Mouse (Mus musculus) heart, embryonic 16.5 days (tissue): ENCODE measurements around the gene Slc22a3. TPM values are rescaled to one million over a fixed set of nuclear protein-coding genes. Genes with fewer than 3 reads are reported as not detected.

Experiments used
- ATAC-seq: fragments of 200-750 bp; cut with Nextera tagmentation; replicated peaks from 2 replicates; pipeline ENCODE4 v1.8.0; 2017; ENCODE audit warnings: moderate number of reproducible peaks; ENCODE audit not compliant: insufficient read depth, low FRiP score; ENCODE audit errors: extremely low read depth
- H3K27ac ChIP-seq: fragments of 300-500 bp; sonication (generic); 2 replicates; pipeline ENCODE4 v1.5.1; 2014; ENCODE audit warnings: mild to moderate bottlenecking, low read length, control low read depth, moderate library complexity
- H3K27me3 ChIP-seq: fragments of 300-500 bp; sonication (generic); 2 replicates; pipeline ENCODE4 v1.6.1; 2014; ENCODE audit warnings: low read length, mixed read lengths; ENCODE audit not compliant: control insufficient read depth, insufficient read depth
- H3K36me3 ChIP-seq: fragments of 300-500 bp; sonication (generic); 2 replicates; pipeline ENCODE4 v1.6.1; 2014; ENCODE audit not compliant: control insufficient read depth, insufficient read depth
- H3K4me1 ChIP-seq: fragments of 300-500 bp; sonication (generic); 2 replicates; pipeline ENCODE4 v1.6.1; 2014; ENCODE audit warnings: low read length, mixed read lengths; ENCODE audit not compliant: control insufficient read depth, insufficient read depth
- H3K4me2 ChIP-seq: fragments of 300-500 bp; sonication (generic); 2 replicates; pipeline ENCODE4 v1.6.1; 2014; ENCODE audit warnings: low read depth, mild to moderate bottlenecking, control low read depth, low read length
- H3K4me3 ChIP-seq: fragments of 300-500 bp; sonication (generic); 2 replicates; pipeline ENCODE4 v1.5.1; 2014; ENCODE audit warnings: mild to moderate bottlenecking, control low read depth, low read length
- H3K9ac ChIP-seq: fragments of 300-500 bp; sonication (generic); 2 replicates; pipeline ENCODE4 v1.6.1; 2014; ENCODE audit warnings: low read length, control low read depth
- H3K9me3 ChIP-seq: fragments of 300-500 bp; sonication (generic); replicated peaks from 2 replicates; pipeline ENCODE4 v1.6.1; 2016; ENCODE audit warnings: low read length; ENCODE audit not compliant: control insufficient read depth
- WGBS: fragments of 180-500 bp; shearing (Covaris S2); extraction: QIAGEN DNeasy Blood & Tissue Kit; methylation state at CpG from one replicate; pipeline ENCODE4 v1.1.7; 2014; 5-methylcytosine and 5-hydroxymethylcytosine counted together
- polyA plus RNA-seq: library from polyadenylated mRNA; unstranded; fragments of >200 nt; fragmentation: Nextera tagmentation; extraction: Ambion mirVana; gene quantifications from 2 replicates; pipeline ENCODE4 v1.2.1, GENCODE M21; 2015

The Slc22a3 gene
- polyA plus RNA-seq, 1 experiment from 2014 or later = 2.3 TPM

- Histone ChIP-seq H3K27me3 (no peaks in the 10 kb centered on the region), H3K9ac (no peak overlapping the region), H3K27ac (no peak overlapping the region), H3K9me3 (peaks cover 12% of the 10 kb centered on the region), H3K4me1 (no peaks in the 10 kb centered on the region), H3K4me2 (no peak overlapping the region), H3K36me3 (no peaks in the 10 kb centered on the region), H3K4me3 (no peak overlapping the region)
- no peak for ATAC-seq
- WGBS = 63% methylated on average over 7 of the region's 7 CpGs
These were observed 104.1 kb downstream of the Slc22a3 start for GRCm38 (mm10) chr17:12403420-12403819.

- Histone ChIP-seq H3K27ac (no peak overlapping the region), H3K27me3 (no peaks in the 10 kb centered on the region), H3K4me1 (no peaks in the 10 kb centered on the region), H3K9ac (no peak overlapping the region), H3K4me2 (no peak overlapping the region), H3K9me3 (0 out of 2 replicates have a peak, but pooled peaks cover 3% of the 10 kb centered on the region), H3K36me3 (no peaks in the 10 kb centered on the region), H3K4me3 (no peak overlapping the region)
- ATAC-seq = no peak
- WGBS = 87% methylated on average over 9 of the region's 9 CpGs
These were observed 111.3 kb downstream of the Slc22a3 start for GRCm38 (mm10) chr17:12396163-12396677.

- 88% methylated on average over 7 of the region's 7 CpGs for WGBS
- H3K27ac ChIP-seq = no peak overlapping the region
- H3K4me2 ChIP-seq = no peak overlapping the region
- H3K4me3 ChIP-seq = no peak overlapping the region
- H3K9ac ChIP-seq = no peak overlapping the region
- 0 out of 2 replicates have a peak, but pooled peaks cover 2% of the 10 kb centered on the region for H3K27me3 ChIP-seq
- no peaks in the 10 kb centered on the region for H3K4me1 ChIP-seq
- H3K36me3 ChIP-seq = no peaks in the 10 kb centered on the region
- ATAC-seq = no peak
- H3K9me3 ChIP-seq = 0 out of 2 replicates have a peak, but pooled peaks cover 3% of the 10 kb centered on the region
These were observed 119.3 kb downstream of the Slc22a3 start for GRCm38 (mm10) chr17:12388239-12388638.

- H3K9me3 ChIP-seq = 0 out of 2 replicates have a peak, but pooled peaks cover 3% of the 10 kb centered on the region
- H3K9ac ChIP-seq = no peak overlapping the region
- H3K27me3 ChIP-seq = 0 out of 2 replicates have a peak, but pooled peaks cover 2% of the 10 kb centered on the region
- H3K27ac ChIP-seq = no peak overlapping the region
- no peak overlapping the region for H3K4me2 ChIP-seq
- H3K4me1 ChIP-seq = no peaks in the 10 kb centered on the region
- no peaks in the 10 kb centered on the region for H3K36me3 ChIP-seq
- WGBS = 72% methylated on average over 2 of the region's 2 CpGs
- no peak for ATAC-seq
- H3K4me3 ChIP-seq = no peak overlapping the region
These were observed 119.7 kb downstream of the Slc22a3 start for GRCm38 (mm10) chr17:12387781-12388180.

GRCm38 (mm10) chr17:12385049-12385794 is 122.3 kb downstream of the Slc22a3 start:
- Histone ChIP-seq H3K9ac (no peak overlapping the region), H3K4me2 (no peak overlapping the region), H3K27ac (no peak overlapping the region), H3K36me3 (no peaks in the 10 kb centered on the region), H3K9me3 (no peaks in the 10 kb centered on the region), H3K4me1 (no peaks in the 10 kb centered on the region), H3K4me3 (no peak overlapping the region), H3K27me3 (0 out of 2 replicates have a peak, but pooled peaks cover 2% of the 10 kb centered on the region)
- no peak for ATAC-seq
- 67% methylated on average over 8 of the region's 8 CpGs for WGBS

- no peak for ATAC-seq
- H3K4me1 ChIP-seq = no peaks in the 10 kb centered on the region
- no peak overlapping the region for H3K9ac ChIP-seq
- H3K27ac ChIP-seq = no peak overlapping the region
- H3K4me3 ChIP-seq = no peak overlapping the region
- H3K36me3 ChIP-seq = no peaks in the 10 kb centered on the region
- H3K9me3 ChIP-seq = no peaks in the 10 kb centered on the region
- 46% methylated on average over 2 of the region's 2 CpGs for WGBS
- H3K27me3 ChIP-seq = 0 out of 2 replicates have a peak, but pooled peaks cover 2% of the 10 kb centered on the region
- no peak overlapping the region for H3K4me2 ChIP-seq
These were observed 125.0 kb downstream of the Slc22a3 start for GRCm38 (mm10) chr17:12382531-12382930.

GRCm38 (mm10) chr17:12381579-12381978 is 125.9 kb downstream of the Slc22a3 start:
- no peak overlapping the region for H3K4me3 ChIP-seq
- H3K4me2 ChIP-seq = no peak overlapping the region
- H3K9ac ChIP-seq = no peak overlapping the region
- 0 out of 2 replicates have a peak, but pooled peaks cover 2% of the 10 kb centered on the region for H3K27me3 ChIP-seq
- no peaks in the 10 kb centered on the region for H3K4me1 ChIP-seq
- no peaks in the 10 kb centered on the region for H3K9me3 ChIP-seq
- ATAC-seq = no peak
- no peaks in the 10 kb centered on the region for H3K36me3 ChIP-seq
- H3K27ac ChIP-seq = no peak overlapping the region
- WGBS = 65% methylated on average over 2 of the region's 2 CpGs

GRCm38 (mm10) chr17:12380287-12380686 is 127.2 kb downstream of the Slc22a3 start:
- Histone ChIP-seq H3K9me3 (no peaks in the 10 kb centered on the region), H3K4me3 (no peak overlapping the region), H3K36me3 (no peaks in the 10 kb centered on the region), H3K9ac (no peak overlapping the region), H3K27me3 (0 out of 2 replicates have a peak, but pooled peaks cover 2% of the 10 kb centered on the region), H3K4me1 (no peaks in the 10 kb centered on the region), H3K27ac (no peak overlapping the region), H3K4me2 (no peak overlapping the region)
- WGBS = 79% methylated on average over 4 of the region's 4 CpGs
- no peak for ATAC-seq

GRCm38 (mm10) chr17:12377981-12378705 is 129.4 kb downstream of the Slc22a3 start, which contains the start of gene Plg:
Gene Plg (plus strand): TSS chr17:12378608.
- WGBS = 81% methylated on average over 11 of the region's 11 CpGs
- ATAC-seq = no peak

More at GRCm38 (mm10) chr17:12377981-12378705, 129.4 kb downstream of the Slc22a3 start, which contains the start of gene Plg:
- no peaks in the 10 kb centered on the region for H3K4me1 ChIP-seq
- no peak within 1 kb of the TSS for H3K4me3 ChIP-seq
- no peak within 1 kb of the TSS for H3K4me2 ChIP-seq
- H3K27me3 ChIP-seq = no peaks in the 10 kb centered on the region
- no peaks in the 10 kb centered on the region for H3K9me3 ChIP-seq
- H3K36me3 ChIP-seq = no peaks in the 10 kb centered on the region
- H3K9ac ChIP-seq = no peak within 1 kb of the TSS
- H3K27ac ChIP-seq = no peak within 1 kb of the TSS
